Mouse (Mus musculus): Measurements from ENCODE around the gene Rnf150.
A peak's percentile ranks its signal among the peaks of the same experiment; 100 is the strongest.

Rnf150 gene

GRCm38 (mm10) chr8:82863041-82863744, at the start of gene Rnf150:
Rnf150 (plus strand) TSS chr8:82863356.
- DNase-seq = peak; percentile 56 to 62

- no peak for DNase-seq
Observed at GRCm38 (mm10) chr8:82826135-82827046, 36.8 kb upstream of the Rnf150 start.

GRCm38 (mm10) chr8:82840415-82840814, 22.7 kb upstream of the Rnf150 start:
- DNase-seq = no peak

GRCm38 (mm10) chr8:82840963-82841362, 22.2 kb upstream of the Rnf150 start:
- DNase-seq = no peak

GRCm38 (mm10) chr8:82841520-82842142, 21.5 kb upstream of the Rnf150 start:
- DNase-seq = no peak

GRCm38 (mm10) chr8:82843697-82844096, 19.5 kb upstream of the Rnf150 start:
- DNase-seq = no peak

GRCm38 (mm10) chr8:82844413-82844812, 18.7 kb upstream of the Rnf150 start:
- DNase-seq = no peak

- DNase-seq = no peak
Observed at GRCm38 (mm10) chr8:82846098-82846497, 17.1 kb upstream of the Rnf150 start.

- DNase-seq = no peak
Observed at GRCm38 (mm10) chr8:82846730-82847129, 16.4 kb upstream of the Rnf150 start.

- no peak for DNase-seq
Observed at GRCm38 (mm10) chr8:82858541-82859342, 4.4 kb upstream of the Rnf150 start.

GRCm38 (mm10) chr8:82859343-82859620, 3.9 kb upstream of the Rnf150 start:
- DNase-seq = no peak

GRCm38 (mm10) chr8:82863745-82864520, 777 bp downstream of the Rnf150 start:
- DNase-seq = peak; percentile 10 to 18

- DNase-seq = no peak
Observed at GRCm38 (mm10) chr8:82864521-82864818, 1.3 kb downstream of the Rnf150 start.

- no peak for DNase-seq
Observed at GRCm38 (mm10) chr8:82865239-82865638, 2.1 kb downstream of the Rnf150 start.

- no peak for DNase-seq
Observed at GRCm38 (mm10) chr8:82866251-82866650, 3.1 kb downstream of the Rnf150 start.

GRCm38 (mm10) chr8:82870840-82871490, 7.8 kb downstream of the Rnf150 start:
- DNase-seq = no peak

- DNase-seq = no peak
Observed at GRCm38 (mm10) chr8:82871986-82872385, 8.8 kb downstream of the Rnf150 start.

- DNase-seq = no peak
Observed at GRCm38 (mm10) chr8:82874102-82874501, 10.9 kb downstream of the Rnf150 start.

GRCm38 (mm10) chr8:82875135-82875534, 12.0 kb downstream of the Rnf150 start:
- DNase-seq = no peak

GRCm38 (mm10) chr8:82884480-82884879, 21.3 kb downstream of the Rnf150 start:
- no peak for DNase-seq

GRCm38 (mm10) chr8:82887234-82887633, 24.1 kb downstream of the Rnf150 start:
- no peak for DNase-seq

All from thymus, postnatal 36 days (tissue).